Mouse (Mus musculus) brown adipose tissue, adult 24 weeks (tissue): ENCODE measurements around the gene Gm28053. TPM values are rescaled to one million over a fixed set of nuclear protein-coding genes. Genes with fewer than 3 reads are reported as not detected.

Experiments
- H3K27ac ChIP-seq: fragments of 200-500 bp; replicated peaks from 2 replicates; pipeline ENCODE4 v1.5.1; 2012; ENCODE audit warnings: low read depth, mild to moderate bottlenecking, low read length
- H3K4me1 ChIP-seq: fragments of 200-500 bp; 2 replicates; pipeline ENCODE4 v1.6.1; 2012; ENCODE audit warnings: low read length, mixed read lengths; ENCODE audit not compliant: control insufficient read depth, insufficient read depth, insufficient read length
- H3K4me3 ChIP-seq: fragments of 200-500 bp; 2 replicates; pipeline ENCODE4 v1.5.1; 2012; ENCODE audit warnings: low read depth, mild to moderate bottlenecking, low read length, moderate library complexity; ENCODE audit not compliant: insufficient read depth
- polyA plus RNA-seq: library from polyadenylated mRNA; stranded (reverse); fragments of >200 nt; gene quantifications from 2 replicates; pipeline ENCODE4 v1.2.4, GENCODE M21; 2012; ENCODE audit not compliant: missing spikeins, insufficient read depth, insufficient read length

The Gm28053 gene
- polyA plus RNA-seq, 1 experiment = not detected

DNA sequence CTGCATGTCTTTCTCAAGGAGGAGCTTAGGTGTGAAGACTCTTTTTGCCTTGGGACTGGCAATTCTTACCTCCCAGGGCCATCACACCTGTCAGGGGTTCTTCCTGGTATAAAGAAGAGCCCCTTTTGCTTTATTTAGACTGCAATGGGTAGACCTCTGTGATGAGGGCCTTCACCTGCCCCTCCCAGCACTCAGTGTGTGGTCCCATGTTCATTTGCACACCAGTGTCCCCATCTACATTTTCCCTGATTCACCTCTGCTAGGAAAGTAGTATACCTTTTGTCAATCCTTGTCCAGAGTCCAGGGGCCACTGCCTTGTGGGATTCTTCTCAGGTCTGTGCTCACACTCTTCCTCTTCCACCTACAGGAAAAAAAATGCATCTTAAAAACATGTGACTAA is 14.3 kb upstream of the Gm28053 start:
- Histone ChIP-seq H3K4me3 (no peak overlapping the region), H3K27ac (peak overlapping the region; percentile 98; the same call in 1 of the 2 replicates), H3K4me1 (peaks cover 28% of the 10 kb centered on the region)

DNA sequence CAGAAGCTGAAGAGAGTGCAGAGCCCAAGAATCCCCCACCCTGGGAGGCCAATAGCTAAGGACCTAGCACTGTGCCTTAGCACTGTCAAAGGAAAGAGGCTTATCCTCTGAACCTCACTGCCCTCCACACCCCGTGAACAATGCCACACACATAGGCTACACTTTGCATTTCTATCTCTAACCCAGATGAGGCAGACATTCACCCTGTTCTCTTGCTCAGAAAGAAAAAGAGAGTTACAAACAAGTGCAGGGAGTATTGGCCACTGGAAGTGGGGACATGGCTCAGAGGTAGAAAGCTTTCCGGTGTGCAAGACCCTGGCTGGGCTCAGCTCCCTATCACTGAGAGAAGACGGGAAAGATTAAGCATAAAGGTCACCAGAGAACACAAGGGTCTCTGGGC is 12.3 kb upstream of the Gm28053 start:
- Histone ChIP-seq H3K4me3 (peak overlapping the region; percentile 72), H3K27ac (peak overlapping the region; percentile 98), H3K4me1 (peaks cover 22% of the 10 kb centered on the region)

DNA sequence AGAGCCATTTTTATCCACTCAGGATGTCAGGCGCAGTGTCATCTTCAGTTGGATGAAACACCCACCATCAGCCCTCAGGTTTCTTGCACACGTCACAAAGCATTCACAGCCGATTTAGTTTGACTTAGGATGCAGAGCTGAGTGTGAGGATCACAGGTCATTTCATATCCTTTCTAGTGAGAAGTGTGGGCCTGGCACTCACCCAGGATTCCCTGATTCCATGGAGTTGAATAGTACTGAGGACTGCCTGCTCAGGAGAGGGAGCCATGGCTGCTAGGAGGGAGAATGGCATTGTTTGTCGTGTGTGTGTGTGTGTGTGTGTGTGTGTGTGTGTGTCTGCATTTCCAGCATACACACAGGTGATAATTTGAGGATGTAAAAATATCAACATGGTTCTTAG is 1.9 kb downstream of the Gm28053 start:
- Histone ChIP-seq H3K4me3 (no peak overlapping the region), H3K27ac (no peak overlapping the region), H3K4me1 (no peaks in the 10 kb centered on the region)

DNA sequence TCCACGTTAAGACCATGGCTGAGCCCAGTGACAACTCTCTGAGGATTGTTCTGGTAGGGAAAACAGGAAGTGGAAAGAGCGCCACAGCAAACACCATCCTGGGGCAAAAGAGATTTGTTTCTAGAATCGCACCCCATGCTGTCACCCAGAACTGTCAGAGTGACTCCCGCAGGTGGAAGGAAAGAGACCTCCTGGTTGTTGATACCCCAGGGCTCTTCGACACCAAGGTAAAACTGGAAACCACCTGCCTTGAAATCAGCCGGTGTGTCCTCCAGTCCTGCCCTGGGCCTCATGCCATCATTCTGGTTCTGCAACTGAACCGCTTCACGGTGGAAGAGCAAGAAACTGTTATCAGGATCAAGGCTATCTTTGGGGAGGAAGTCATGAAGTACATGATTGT is 5.1 kb downstream of the Gm28053 start:
- H3K4me3 ChIP-seq = no peak overlapping the region
- no peak overlapping the region for H3K27ac ChIP-seq
- H3K4me1 ChIP-seq = no peaks in the 10 kb centered on the region

DNA sequence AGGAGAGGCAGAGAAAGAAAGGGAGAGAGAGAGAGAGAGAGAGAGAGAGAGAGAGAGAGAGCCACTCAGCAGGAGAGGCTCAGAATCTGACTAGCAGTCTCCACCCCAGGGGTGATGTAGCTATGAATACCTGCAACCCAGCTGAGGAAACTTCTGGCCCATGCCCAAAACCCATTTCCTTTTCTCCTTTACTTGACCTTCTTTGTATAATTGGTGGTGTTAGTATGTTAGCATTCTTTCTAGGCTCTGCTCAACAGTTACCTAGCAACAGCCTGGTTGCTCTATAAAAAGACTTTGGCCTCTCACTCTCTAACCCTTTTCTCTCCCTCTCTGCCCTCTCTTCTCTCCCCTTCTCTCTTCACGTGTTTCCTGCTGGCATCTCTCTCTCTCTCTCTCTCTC is 7.1 kb downstream of the Gm28053 start:
- H3K27ac ChIP-seq = 0 out of 2 replicates have a peak overlapping the region, but pooled peaks have one; percentile 26
- no peaks in the 10 kb centered on the region for H3K4me1 ChIP-seq
- no peak overlapping the region for H3K4me3 ChIP-seq

DNA sequence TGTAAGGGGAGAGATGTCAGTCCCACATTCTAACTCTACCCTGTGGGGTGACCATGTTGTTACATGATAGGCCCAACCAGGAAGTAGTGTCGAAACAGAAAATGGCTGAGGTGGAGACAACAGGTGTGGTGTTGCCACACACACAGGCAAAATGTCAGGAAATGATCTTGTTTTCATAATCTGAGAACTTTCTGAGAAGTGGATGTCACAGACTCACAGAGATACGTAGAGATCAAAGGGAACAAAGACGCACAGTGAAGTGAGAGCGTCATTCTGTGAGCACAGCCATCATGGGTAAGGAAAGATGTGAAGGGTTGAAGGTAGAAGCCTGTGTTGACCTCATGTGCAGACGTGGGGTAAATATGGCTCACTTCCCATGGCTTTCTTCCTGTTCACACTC is 9.4 kb downstream of the Gm28053 start:
- Histone ChIP-seq H3K4me3 (no peak overlapping the region), H3K4me1 (no peaks in the 10 kb centered on the region), H3K27ac (no peak overlapping the region)

DNA sequence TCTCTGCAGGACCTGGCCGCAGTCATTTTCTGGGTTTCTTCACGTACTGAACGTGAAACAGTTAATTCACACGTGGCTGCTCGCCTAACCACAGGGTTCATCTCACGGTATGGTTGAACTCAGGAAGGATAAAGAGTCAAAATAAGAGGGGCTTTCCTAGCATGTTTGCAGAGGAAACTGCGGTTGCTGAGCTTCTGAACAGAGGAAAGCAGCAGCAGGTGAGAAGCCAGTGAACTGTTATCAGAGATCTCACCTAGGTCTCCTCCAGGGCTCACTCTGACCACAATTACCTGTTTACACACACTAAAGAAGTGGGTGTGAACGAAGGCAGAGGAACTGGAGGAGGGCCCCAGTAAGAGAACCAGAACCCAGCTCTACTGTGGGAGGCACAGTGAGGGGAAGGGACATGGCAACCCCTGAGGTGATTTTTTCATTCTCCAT is 14.5 kb downstream of the Gm28053 start:
- H3K4me3 ChIP-seq = no peak overlapping the region
- H3K4me1 ChIP-seq = no peaks in the 10 kb centered on the region
- no peak overlapping the region for H3K27ac ChIP-seq

DNA sequence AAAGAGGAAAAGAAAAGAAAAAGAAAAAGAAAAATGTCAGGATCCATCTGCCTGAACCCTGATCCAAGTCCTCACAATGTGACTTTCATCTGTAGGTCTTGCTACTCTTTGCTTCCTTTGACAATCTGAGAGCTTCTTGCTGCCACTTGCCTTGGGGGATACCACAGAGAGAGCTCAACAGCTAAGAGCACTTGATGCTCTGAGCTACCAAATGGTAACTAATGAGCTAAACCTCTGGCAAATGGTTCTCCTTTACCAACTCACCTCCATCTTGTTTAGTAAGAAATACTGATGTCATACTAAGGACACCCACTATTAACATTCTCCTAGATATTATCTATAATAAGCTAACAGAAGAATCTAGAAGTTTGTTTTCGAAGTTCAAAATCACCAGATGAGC is 15.3 kb downstream of the Gm28053 start:
- no peak overlapping the region for H3K4me3 ChIP-seq
- H3K4me1 ChIP-seq = no peaks in the 10 kb centered on the region
- no peak overlapping the region for H3K27ac ChIP-seq

DNA sequence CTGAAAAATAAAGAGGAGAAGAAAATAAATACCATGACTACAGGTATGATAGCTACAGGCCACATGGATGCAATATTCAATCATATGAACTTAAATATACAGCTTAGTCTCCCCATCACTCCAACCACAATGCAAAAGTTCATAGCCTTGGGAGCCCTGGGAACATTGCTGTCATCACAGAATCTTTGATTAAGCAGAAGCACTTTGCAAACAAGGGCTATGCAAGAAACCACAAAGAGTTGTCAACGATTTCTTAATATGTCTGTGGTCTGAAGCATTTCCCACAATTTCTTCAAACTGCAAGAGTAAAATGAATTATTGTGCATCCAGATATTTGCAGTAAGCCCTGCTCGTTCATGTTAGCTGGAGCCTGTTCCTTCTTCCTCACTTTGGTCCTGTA is 18.6 kb downstream of the Gm28053 start:
- Histone ChIP-seq H3K4me1 (0 out of 2 replicates have a peak, but pooled peaks cover 3% of the 10 kb centered on the region), H3K4me3 (no peak overlapping the region), H3K27ac (no peak overlapping the region)

DNA sequence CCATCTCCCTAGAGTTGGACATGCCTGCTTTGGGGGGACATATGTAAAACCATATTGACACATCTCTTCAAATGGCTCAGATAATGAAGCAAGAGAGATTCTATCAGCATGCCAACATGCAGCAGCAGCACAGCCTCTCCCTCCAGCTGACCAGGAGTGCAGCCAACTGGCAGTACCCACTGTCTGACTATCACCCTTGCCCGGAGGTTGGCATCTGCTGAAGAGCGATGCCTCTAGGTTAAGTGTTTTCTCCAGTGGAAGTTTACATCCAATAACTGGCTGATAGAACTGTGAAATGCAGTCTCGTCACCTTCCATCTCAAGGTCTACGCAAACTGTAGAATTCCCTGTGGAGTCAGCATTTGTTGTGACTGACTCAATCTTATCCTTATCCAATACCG is 19.3 kb downstream of the Gm28053 start:
- no peak overlapping the region for H3K4me3 ChIP-seq
- peaks cover 8% of the 10 kb centered on the region for H3K4me1 ChIP-seq
- H3K27ac ChIP-seq = 0 out of 2 replicates have a peak overlapping the region, but pooled peaks have one; percentile 23

DNA sequence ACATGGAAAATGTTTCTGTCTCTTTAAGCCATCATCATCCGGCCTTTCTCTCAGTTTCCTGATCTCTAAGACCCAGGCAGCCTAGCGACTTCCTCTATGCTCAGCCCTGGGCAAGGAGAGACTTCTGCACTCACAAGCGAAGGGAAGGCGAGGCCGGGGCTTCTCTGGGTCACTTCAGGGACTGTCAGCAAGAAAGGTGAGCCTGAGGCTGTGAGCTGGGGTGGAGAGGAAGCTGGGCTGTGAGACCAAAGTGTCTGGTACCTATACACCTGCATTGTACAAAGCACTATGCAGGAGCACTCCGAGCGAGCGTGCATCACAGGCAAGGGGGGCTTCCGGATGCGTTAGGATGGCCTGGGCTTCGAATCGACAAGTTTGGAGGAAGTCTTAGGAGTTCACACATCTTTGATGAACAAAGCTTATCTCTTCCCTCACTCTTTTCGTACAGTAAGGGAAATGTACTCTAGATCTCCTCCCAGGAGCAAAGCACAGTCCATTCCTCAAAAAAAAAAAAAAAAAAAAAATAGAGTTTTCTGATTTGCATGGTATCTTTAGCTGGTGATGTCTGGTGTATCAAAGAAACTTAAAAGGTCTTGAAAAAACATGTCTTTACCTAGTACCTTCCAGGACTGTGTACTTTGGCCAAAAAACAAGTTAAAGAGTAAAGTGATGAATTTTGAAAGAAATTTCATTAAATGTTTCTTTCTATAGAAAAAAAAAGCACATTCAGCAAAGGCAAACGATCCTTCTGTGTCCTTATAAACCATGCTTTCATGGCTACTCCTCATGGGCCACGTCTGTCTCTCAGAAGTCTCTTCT is 20.8 kb downstream of the Gm28053 start, which contains the start of gene Gimap1:
Gene Gimap1, plus strand, starts transcription at position 94 of the 819 bp plus-strand sequence.
- peaks cover 12% of the 10 kb centered on the region for H3K4me1 ChIP-seq
- peak within 1 kb of the TSS; percentile 87 for H3K4me3 ChIP-seq
- H3K27ac ChIP-seq = peak within 1 kb of the TSS; percentile 98

DNA sequence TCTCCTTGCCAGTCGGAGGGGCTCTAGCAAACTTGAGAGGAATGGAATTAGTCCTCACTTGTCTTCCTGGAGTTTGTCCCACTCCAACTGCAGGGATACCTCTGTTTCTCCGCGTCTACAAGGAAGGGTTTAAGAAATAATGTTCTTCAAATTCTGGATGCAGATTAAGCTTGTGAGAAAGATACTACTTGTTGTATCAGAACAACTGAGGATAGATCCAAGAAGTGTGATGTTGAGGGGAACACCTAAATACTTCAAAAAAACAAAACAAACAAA is 21.3 kb downstream of the Gm28053 start:
- Histone ChIP-seq H3K4me1 (peaks cover 12% of the 10 kb centered on the region), H3K27ac (peak overlapping the region; percentile 87), H3K4me3 (peak overlapping the region; percentile 59)

DNA sequence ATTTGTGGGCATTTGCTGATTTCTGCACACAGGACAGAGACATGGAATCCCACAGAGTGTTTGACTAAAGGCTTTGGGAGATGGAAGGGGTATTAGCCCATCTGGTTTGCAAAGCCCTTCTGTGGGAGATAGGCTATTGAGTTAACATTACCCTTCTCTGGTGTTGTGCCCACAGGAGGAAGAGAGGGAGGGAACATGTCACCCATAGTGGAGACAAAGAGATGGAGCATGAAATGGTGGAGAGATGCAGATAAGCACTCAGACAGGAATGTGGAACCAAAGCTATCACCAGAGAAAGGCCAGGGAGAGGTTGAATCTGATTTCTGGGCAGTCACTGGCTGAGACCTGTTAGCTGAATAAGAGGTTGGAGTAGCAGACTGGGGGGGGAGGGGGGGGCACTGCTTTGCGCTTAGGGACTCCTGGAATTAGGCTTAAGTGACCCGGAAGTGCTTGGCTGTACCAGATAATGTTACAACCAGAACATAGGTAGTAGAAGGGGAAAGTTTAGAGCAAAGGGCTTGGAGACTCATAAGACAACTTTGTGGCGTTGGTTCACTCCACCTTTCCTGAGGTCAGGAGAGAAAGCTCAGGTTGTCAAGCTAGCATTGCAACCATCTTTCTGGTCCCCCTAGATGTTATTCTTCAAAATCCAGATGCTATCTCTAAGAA is 22.2 kb downstream of the Gm28053 start:
- peaks cover 12% of the 10 kb centered on the region for H3K4me1 ChIP-seq
- H3K27ac ChIP-seq = peak overlapping the region; percentile 76
- H3K4me3 ChIP-seq = peak overlapping the region; percentile 59

DNA sequence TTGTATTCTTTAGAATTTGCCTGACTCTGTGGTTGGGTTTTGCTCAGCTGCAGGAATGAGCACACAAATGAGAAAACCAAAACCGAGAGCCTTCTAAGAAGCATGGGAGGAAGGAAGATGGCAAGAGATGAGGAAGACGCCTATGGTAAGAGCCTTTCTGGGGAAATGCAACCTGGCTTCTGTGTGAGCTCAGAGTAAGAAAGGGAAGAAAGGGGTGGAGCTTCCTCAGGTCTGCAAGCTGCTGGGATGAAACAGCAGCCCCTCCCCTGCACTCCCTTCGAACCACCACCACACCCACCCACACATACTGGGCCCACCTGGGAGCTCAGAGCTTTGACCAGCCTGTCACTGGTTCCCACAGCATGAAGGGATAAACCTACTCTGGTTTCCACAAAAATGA is 22.9 kb downstream of the Gm28053 start:
- Histone ChIP-seq H3K27ac (peak overlapping the region; percentile 66), H3K4me3 (peak overlapping the region; percentile 59), H3K4me1 (peaks cover 12% of the 10 kb centered on the region)

DNA sequence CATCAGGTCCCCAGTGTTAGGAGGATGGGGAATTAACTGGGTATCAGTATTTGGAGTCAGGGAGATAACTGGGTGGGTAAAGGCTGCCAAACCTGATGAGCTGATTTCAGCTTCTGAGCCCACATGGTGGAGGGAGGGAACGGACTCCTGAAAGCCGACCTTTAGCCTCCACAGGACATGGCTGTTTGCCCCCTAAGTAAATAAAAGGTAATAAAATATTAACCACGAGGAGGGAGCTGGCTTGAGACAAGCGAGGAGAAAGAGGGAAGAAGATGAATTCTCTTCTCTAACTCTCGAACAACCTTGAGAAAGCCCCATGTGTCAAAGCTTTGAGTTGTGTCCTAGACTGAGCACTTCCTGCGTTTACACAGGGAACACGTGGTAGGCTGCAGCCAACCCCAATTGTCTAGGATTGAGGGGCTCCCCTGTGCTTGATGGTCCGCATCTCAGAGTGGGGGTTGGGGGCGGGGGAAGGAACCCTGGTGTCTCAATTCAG is 23.4 kb downstream of the Gm28053 start:
- Histone ChIP-seq H3K4me3 (no peak overlapping the region), H3K4me1 (peaks cover 12% of the 10 kb centered on the region), H3K27ac (peak overlapping the region; percentile 66)
